Mouse (Mus musculus): Measurements from ENCODE around the gene Dcxr. TPM values are rescaled to one million over a fixed set of nuclear protein-coding genes. Genes with fewer than 3 reads are reported as not detected.

Gene Dcxr
- polyA plus RNA-seq, 1 experiment from 2014 or later = 7.3 TPM

- peaks cover 59% of the 10 kb centered on the region for H3K36me3 ChIP-seq
- H3K27ac ChIP-seq = peak within 1 kb of the TSS; percentile 81
- H3K4me1 ChIP-seq (replicated peaks) = peaks cover 29% of the 10 kb centered on the region
- H3K4me2 ChIP-seq (replicated peaks) = peak within 1 kb of the TSS; percentile 99
- H3K4me3 ChIP-seq (replicated peaks) = peak within 1 kb of the TSS; percentile 61
- H3K9me3 ChIP-seq = no peaks in the 10 kb centered on the region
- H3K9ac ChIP-seq (replicated peaks) = peak within 1 kb of the TSS; percentile 78
- peak; percentile 98 for ATAC-seq
- 2% methylated on average over 53 of the region's 53 CpGs for whole genome bisulfite sequencing
- H3K27me3 ChIP-seq = no peaks in the 10 kb centered on the region
Measured at GRCm38 (mm10) chr11:120713580-120714518, 13.2 kb downstream of the Dcxr start, which contains the start of the genes Cenpx and Lrrc45. TSS of gene Cenpx (minus strand) at chr11:120713738. TSS of gene Lrrc45 (plus strand) at chr11:120713925.

- H3K27ac ChIP-seq = peak overlapping the region; percentile 81
- no peaks in the 10 kb centered on the region for H3K9me3 ChIP-seq
- WGBS = under 1% methylated on average over 38 of the region's 38 CpGs
- peaks cover 29% of the 10 kb centered on the region for H3K4me1 ChIP-seq (replicated peaks)
- peak overlapping the region; percentile 78 for H3K9ac ChIP-seq (replicated peaks)
- no peaks in the 10 kb centered on the region for H3K27me3 ChIP-seq
- H3K36me3 ChIP-seq = peaks cover 54% of the 10 kb centered on the region
- peak overlapping the region; percentile 99 for H3K4me2 ChIP-seq (replicated peaks)
- peak overlapping the region; percentile 61 for H3K4me3 ChIP-seq (replicated peaks)
- ATAC-seq = peak; percentile 25
Measured at GRCm38 (mm10) chr11:120712771-120713568, 14.1 kb downstream of the Dcxr start.

GRCm38 (mm10) chr11:120711980-120712604 lies 15.0 kb downstream of the Dcxr start:
- 74% methylated on average over 8 of the region's 8 CpGs for WGBS
- Histone ChIP-seq H3K4me3 (replicated peaks) (0 out of 2 replicates have a peak overlapping the region, but pooled peaks have one; percentile 61), H3K27ac (no peak overlapping the region), H3K9ac (replicated peaks) (peak overlapping the region; percentile 78), H3K27me3 (no peaks in the 10 kb centered on the region), H3K4me1 (replicated peaks) (peaks cover 38% of the 10 kb centered on the region), H3K36me3 (peaks cover 45% of the 10 kb centered on the region), H3K9me3 (no peaks in the 10 kb centered on the region), H3K4me2 (replicated peaks) (peak overlapping the region; percentile 99)
- no peak for ATAC-seq

GRCm38 (mm10) chr11:120710672-120711071 lies 16.4 kb downstream of the Dcxr start:
- Histone ChIP-seq H3K4me1 (replicated peaks) (peaks cover 50% of the 10 kb centered on the region), H3K4me2 (replicated peaks) (no peak overlapping the region), H3K9me3 (no peaks in the 10 kb centered on the region), H3K4me3 (replicated peaks) (no peak overlapping the region), H3K27me3 (no peaks in the 10 kb centered on the region), H3K36me3 (peaks cover 34% of the 10 kb centered on the region), H3K9ac (replicated peaks) (no peak overlapping the region), H3K27ac (no peak overlapping the region)
- WGBS = 86% methylated on average over 5 of the region's 5 CpGs
- ATAC-seq = no peak

- Histone ChIP-seq H3K9ac (replicated peaks) (no peak overlapping the region; the same call in 1 of the 2 replicates), H3K9me3 (no peaks in the 10 kb centered on the region), H3K36me3 (peaks cover 31% of the 10 kb centered on the region), H3K4me3 (replicated peaks) (no peak overlapping the region), H3K4me1 (replicated peaks) (peaks cover 52% of the 10 kb centered on the region), H3K27ac (no peak overlapping the region), H3K4me2 (replicated peaks) (no peak overlapping the region), H3K27me3 (no peaks in the 10 kb centered on the region)
- WGBS = 85% methylated on average over 2 of the region's 2 CpGs
- ATAC-seq = no peak
Measured at GRCm38 (mm10) chr11:120709551-120709950, 17.5 kb downstream of the Dcxr start.

GRCm38 (mm10) chr11:120707969-120708368 lies 19.1 kb downstream of the Dcxr start:
- Histone ChIP-seq H3K4me1 (replicated peaks) (peaks cover 53% of the 10 kb centered on the region), H3K36me3 (peaks cover 36% of the 10 kb centered on the region), H3K27me3 (no peaks in the 10 kb centered on the region), H3K27ac (peak overlapping the region; percentile 57; the same call in 1 of the 2 replicates), H3K4me2 (replicated peaks) (no peak overlapping the region), H3K9me3 (no peaks in the 10 kb centered on the region), H3K9ac (replicated peaks) (no peak overlapping the region), H3K4me3 (replicated peaks) (no peak overlapping the region)
- no peak for ATAC-seq
- 35% methylated on average over 5 of the region's 5 CpGs for WGBS

GRCm38 (mm10) chr11:120707225-120707624 lies 19.9 kb downstream of the Dcxr start:
- Histone ChIP-seq H3K4me3 (replicated peaks) (no peak overlapping the region), H3K36me3 (peaks cover 41% of the 10 kb centered on the region), H3K9ac (replicated peaks) (peak overlapping the region; percentile 36), H3K27ac (peak overlapping the region; percentile 67), H3K27me3 (no peaks in the 10 kb centered on the region), H3K4me2 (replicated peaks) (0 out of 2 replicates have a peak overlapping the region, but pooled peaks have one; percentile 9), H3K9me3 (no peaks in the 10 kb centered on the region), H3K4me1 (replicated peaks) (peaks cover 46% of the 10 kb centered on the region)
- 5% methylated on average over 12 of the region's 12 CpGs for WGBS
- ATAC-seq = peak; percentile 39; the same call in 1 of the 2 replicates

- no peak for ATAC-seq
- 58% methylated on average over 5 of the region's 5 CpGs for WGBS
Measured at GRCm38 (mm10) chr11:120706120-120706519, 21.0 kb downstream of the Dcxr start.

GRCm38 (mm10) chr11:120704486-120705325 lies 22.4 kb downstream of the Dcxr start:
- WGBS = 17% methylated on average over 8 of the region's 8 CpGs
- Histone ChIP-seq H3K36me3 (peaks cover 45% of the 10 kb centered on the region), H3K4me1 (replicated peaks) (peaks cover 45% of the 10 kb centered on the region), H3K4me3 (replicated peaks) (no peak overlapping the region), H3K27ac (peak overlapping the region; percentile 61), H3K9me3 (no peaks in the 10 kb centered on the region), H3K9ac (replicated peaks) (peak overlapping the region; percentile 42), H3K27me3 (no peaks in the 10 kb centered on the region), H3K4me2 (replicated peaks) (0 out of 2 replicates have a peak overlapping the region, but pooled peaks have one; percentile 3)
- peak; percentile 12; the same call in 1 of the 2 replicates for ATAC-seq

More at GRCm38 (mm10) chr11:120706120-120706519, 21.0 kb downstream of the Dcxr start:
- peak overlapping the region; percentile 67; the same call in 1 of the 2 replicates for H3K27ac ChIP-seq
- no peak overlapping the region for H3K4me2 ChIP-seq (replicated peaks)
- H3K36me3 ChIP-seq = peaks cover 45% of the 10 kb centered on the region
- H3K4me1 ChIP-seq (replicated peaks) = peaks cover 45% of the 10 kb centered on the region
- H3K4me3 ChIP-seq (replicated peaks) = no peak overlapping the region
- H3K9ac ChIP-seq (replicated peaks) = no peak overlapping the region
- H3K9me3 ChIP-seq = no peaks in the 10 kb centered on the region
- H3K27me3 ChIP-seq = no peaks in the 10 kb centered on the region

GRCm38 (mm10) chr11:120703696-120704454 lies 23.2 kb downstream of the Dcxr start:
- H3K9ac ChIP-seq (replicated peaks) = peak overlapping the region; percentile 42
- peaks cover 45% of the 10 kb centered on the region for H3K4me1 ChIP-seq (replicated peaks)
- no peaks in the 10 kb centered on the region for H3K27me3 ChIP-seq
- H3K27ac ChIP-seq = 0 out of 2 replicates have a peak overlapping the region, but pooled peaks have one; percentile 25
- H3K36me3 ChIP-seq = peaks cover 45% of the 10 kb centered on the region
- H3K4me2 ChIP-seq (replicated peaks) = no peak overlapping the region
- no peaks in the 10 kb centered on the region for H3K9me3 ChIP-seq
- 45% methylated on average over 15 of the region's 15 CpGs for WGBS
- no peak for ATAC-seq
- no peak overlapping the region for H3K4me3 ChIP-seq (replicated peaks)
